Mouse (Mus musculus) forebrain, embryonic 10.5 days (tissue): ENCODE measurements around the gene Lrp1. TPM values are rescaled to one million over a fixed set of nuclear protein-coding genes. Genes with fewer than 3 reads are reported as not detected.

Experiments used
- DNase-seq: peaks from one replicate; pipeline ENCODE4 v3.0.0-alpha.2; 2017; ENCODE audit warnings: low spot score; ENCODE audit errors: extremely low spot score
- H3K27ac ChIP-seq: fragments of 300-500 bp; sonication (generic); 2 replicates; pipeline ENCODE4 v1.5.1; 2016; ENCODE audit warnings: mild to moderate bottlenecking
- H3K27me3 ChIP-seq: fragments of 300-500 bp; sonication (generic); 2 replicates; pipeline ENCODE4 v1.6.1; 2016; ENCODE audit warnings: mild to moderate bottlenecking; ENCODE audit not compliant: poor library complexity, severe bottlenecking
- H3K36me3 ChIP-seq: fragments of 300-500 bp; sonication (generic); replicated peaks from 2 replicates; pipeline ENCODE4 v1.6.1; 2016; ENCODE audit warnings: mild to moderate bottlenecking, moderate library complexity
- H3K4me1 ChIP-seq: fragments of 300-500 bp; sonication (generic); 2 replicates; pipeline ENCODE4 v1.6.1; 2016
- H3K4me3 ChIP-seq: fragments of 300-500 bp; sonication (generic); 2 replicates; pipeline ENCODE4 v1.5.1; 2016; ENCODE audit warnings: mild to moderate bottlenecking, moderate library complexity
- H3K9me3 ChIP-seq: fragments of 300-500 bp; sonication (generic); 2 replicates; pipeline ENCODE4 v1.6.1; 2016; ENCODE audit warnings: mild to moderate bottlenecking, moderate library complexity
- WGBS: fragments of 180-500 bp; shearing (Covaris S2); methylation state at CpG from one replicate; pipeline ENCODE4 v1.1.7; 2016; 5-methylcytosine and 5-hydroxymethylcytosine counted together
- polyA plus RNA-seq: library from polyadenylated mRNA; unstranded; fragments of >200 nt; fragmentation: Nextera tagmentation; extraction: Ambion mirVana; gene quantifications from 2 replicates; pipeline ENCODE4 v1.2.1, GENCODE M21; 2016

The Lrp1 gene
- polyA plus RNA-seq, 1 experiment from 2014 or later, result 67.4 TPM

DNA sequence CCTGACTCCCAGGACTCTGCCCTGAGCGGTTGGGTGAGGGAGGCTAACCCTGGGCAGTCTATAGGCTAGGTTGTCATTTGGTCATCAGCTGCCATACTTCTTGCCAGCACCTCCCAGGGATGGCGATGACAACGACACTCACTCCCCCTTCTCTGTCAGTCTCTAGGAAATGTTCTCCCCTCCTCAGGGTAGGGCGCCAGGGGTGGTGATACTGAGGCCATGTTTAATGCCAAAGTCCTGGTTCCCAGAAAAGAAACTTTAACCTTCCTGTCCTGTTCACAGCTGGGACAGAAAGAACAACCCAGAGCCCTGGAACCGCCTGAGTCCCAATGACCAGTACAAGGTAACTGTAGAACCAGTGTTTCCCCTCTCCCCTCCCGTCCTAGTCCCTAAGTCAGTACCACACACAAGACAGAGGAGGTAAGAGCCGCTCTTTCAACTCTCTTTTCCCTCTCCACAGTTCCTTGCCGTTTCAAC is 104.9 kb downstream of the Lrp1 start:
- peak overlapping the region; percentile 78 for H3K27ac ChIP-seq
- peaks cover 100% of the 10 kb centered on the region for H3K27me3 ChIP-seq
- H3K36me3 ChIP-seq, result peaks cover 41% of the 10 kb centered on the region
- DNase-seq, result no peak
- peaks cover 83% of the 10 kb centered on the region for H3K4me1 ChIP-seq
- peak overlapping the region; percentile 40 for H3K4me3 ChIP-seq
- WGBS, result 10% methylated on average over 8 of the region's 8 CpGs
- H3K9me3 ChIP-seq, result peaks cover 11% of the 10 kb centered on the region; the same call in 1 of the 2 replicates

DNA sequence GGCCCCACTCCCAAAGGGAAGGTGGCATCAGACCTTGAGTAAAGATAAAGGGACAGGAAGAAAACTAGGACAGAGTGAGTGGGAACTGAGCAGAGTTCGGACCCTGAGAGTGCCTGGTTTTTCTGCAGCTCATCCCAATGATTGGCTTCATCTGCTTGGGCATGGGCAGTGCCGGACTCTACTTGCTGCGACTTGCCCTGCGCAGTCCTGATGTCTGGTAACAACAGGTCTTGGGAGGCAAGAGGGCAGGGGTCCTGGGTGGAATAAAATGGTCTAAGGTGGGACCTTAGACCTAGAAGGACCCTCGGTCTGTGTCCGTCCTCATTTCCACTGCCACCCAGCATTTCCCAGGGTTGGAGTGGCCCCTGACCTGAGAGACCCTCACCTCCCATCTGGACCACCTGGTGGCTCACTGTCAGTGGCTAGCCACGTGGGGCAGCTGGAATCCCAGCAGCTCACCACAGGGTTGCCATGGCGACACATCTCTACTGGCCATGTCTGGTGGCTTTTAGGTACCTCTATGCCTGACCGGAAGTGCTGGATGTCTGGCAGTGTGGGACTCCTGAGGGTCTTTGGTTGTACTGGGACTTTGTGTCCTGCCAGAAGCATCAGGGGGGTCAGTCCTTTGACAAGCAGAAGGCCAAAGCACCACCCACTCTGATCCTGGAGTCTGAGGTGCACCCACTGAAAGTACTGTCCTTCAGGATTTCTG is 105.5 kb downstream of the Lrp1 start:
- Histone ChIP-seq H3K4me1 (peaks cover 83% of the 10 kb centered on the region), H3K27ac (peak overlapping the region; percentile 83), H3K36me3 (peaks cover 36% of the 10 kb centered on the region), H3K4me3 (peak overlapping the region; percentile 40), H3K9me3 (peaks cover 11% of the 10 kb centered on the region; the same call in 1 of the 2 replicates), H3K27me3 (peaks cover 100% of the 10 kb centered on the region)
- DNase-seq, result no peak
- WGBS, result 26% methylated on average over 9 of the region's 9 CpGs

DNA sequence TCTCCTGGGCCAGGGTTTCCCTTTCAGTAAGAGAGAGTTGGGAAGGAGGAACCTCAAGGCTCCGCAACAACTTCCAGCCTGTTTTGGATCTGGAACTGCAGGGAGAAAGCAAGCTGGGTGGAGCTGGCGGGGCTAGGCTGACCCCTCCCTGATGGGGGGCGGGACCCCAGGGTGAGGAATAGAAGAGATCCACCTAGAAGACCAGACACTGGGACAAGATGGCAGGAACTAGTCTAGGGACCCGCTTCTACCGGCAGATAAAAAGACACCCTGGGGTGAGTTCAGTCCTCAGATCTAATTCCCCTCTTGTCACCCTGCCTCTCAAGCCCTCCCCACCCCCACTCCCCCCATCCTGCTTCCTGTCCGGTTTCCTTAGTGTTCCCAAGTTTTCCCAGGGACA is 106.2 kb downstream of the Lrp1 start, which contains the start of gene Ndufa4l2:
Gene Ndufa4l2, plus strand, starts transcription at position 204 of the 400 bp plus-strand sequence.
- H3K27ac ChIP-seq, result peak within 1 kb of the TSS; percentile 83
- DNase-seq, result peak; percentile 15
- 3% methylated on average over 6 of the region's 6 CpGs for WGBS
- peak within 1 kb of the TSS; percentile 56 for H3K4me3 ChIP-seq
- peaks cover 29% of the 10 kb centered on the region for H3K36me3 ChIP-seq
- H3K4me1 ChIP-seq, result peaks cover 83% of the 10 kb centered on the region
- H3K9me3 ChIP-seq, result peaks cover 9% of the 10 kb centered on the region; the same call in 1 of the 2 replicates
- peaks cover 100% of the 10 kb centered on the region for H3K27me3 ChIP-seq

DNA sequence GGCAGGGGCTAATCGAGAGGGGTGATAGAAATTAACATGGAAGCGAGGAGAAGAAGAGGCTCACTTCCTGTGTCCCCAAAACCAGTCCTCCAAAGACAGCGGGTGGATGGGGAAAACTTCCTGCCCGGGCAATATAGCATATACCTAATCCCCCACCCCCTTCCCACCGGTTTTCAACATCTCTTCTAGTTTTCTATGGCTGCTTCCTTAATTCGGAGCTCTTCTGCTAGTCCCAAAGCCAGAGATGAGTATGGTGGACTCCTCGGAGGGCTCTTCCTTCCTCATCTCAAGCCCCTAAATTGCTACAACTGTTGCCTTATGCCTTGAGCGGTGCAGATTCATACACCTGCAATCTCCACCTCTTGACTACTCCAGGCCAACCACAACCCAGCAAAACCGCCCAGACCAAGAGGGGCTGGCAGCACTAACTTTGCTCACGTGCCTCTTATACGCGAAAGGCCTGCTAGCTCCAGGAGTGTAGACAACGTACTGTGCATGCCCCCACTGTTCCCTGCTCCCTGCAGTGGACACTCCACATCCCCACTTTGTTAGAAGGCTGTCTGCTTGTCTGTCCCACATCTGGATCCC is 106.7 kb downstream of the Lrp1 start:
- Histone ChIP-seq H3K9me3 (peaks cover 4% of the 10 kb centered on the region; the same call in 1 of the 2 replicates), H3K36me3 (peaks cover 24% of the 10 kb centered on the region), H3K27me3 (peaks cover 100% of the 10 kb centered on the region), H3K27ac (peak overlapping the region; percentile 83), H3K4me1 (peaks cover 89% of the 10 kb centered on the region), H3K4me3 (peak overlapping the region; percentile 56)
- peak; percentile 21 for DNase-seq
- WGBS, result 7% methylated on average over 13 of the region's 13 CpGs

DNA sequence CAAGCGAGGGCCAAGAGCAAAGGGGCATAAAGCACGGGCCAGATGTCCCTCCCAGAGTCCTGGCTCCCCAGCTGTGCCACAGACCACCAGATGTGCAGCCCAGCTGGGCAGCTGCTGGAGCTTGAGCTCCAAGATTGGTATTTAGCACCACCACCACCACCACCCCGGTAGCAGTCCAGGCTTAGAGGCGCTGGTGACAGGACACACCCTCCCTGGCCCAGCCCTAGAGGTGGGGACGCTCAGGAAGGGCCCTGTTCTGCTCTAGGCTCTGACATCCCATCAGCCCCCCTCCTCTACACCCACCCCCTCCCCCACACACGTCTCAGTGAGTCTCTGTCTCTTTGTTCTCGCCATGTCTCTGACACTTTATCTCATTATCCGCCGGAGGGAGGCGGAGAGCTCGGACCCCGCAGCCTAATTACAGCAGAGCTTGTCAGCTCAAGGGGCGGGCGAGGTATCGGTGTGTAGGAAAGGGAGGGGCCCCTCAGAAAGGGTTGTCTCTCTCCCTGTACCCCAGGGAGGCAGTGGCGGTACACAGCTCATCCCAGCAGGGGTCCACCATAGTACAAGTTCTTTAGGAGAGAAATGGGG is 107.4 kb downstream of the Lrp1 start:
- H3K36me3 ChIP-seq, result peaks cover 17% of the 10 kb centered on the region
- under 1% methylated on average over 16 of the region's 16 CpGs for WGBS
- DNase-seq, result peak; percentile 65
- H3K9me3 ChIP-seq, result no peaks in the 10 kb centered on the region; the same call in 1 of the 2 replicates
- H3K4me1 ChIP-seq, result peaks cover 95% of the 10 kb centered on the region
- H3K27ac ChIP-seq, result peak overlapping the region; percentile 83
- H3K4me3 ChIP-seq, result peak overlapping the region; percentile 56
- peaks cover 100% of the 10 kb centered on the region for H3K27me3 ChIP-seq

DNA sequence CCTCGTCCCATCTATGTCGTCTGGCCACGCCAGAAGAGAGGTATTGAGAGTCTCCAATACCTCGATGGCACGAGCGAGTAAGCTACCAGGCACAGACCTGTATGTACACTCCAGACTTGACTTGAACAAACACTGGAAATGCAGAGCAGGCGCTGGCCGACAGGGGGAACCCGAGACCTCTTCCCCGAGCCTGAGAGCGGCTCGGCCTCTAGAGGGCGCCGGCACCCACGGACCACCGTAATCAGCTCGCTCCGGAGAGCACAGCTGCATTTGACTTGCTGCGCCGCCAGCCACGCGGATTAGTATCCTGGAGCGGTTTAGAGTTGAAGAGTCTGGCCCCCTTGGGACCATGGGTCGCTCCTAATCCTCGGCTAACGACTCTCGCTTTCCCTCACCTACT is 108.1 kb downstream of the Lrp1 start:
- Histone ChIP-seq H3K27ac (peak overlapping the region; percentile 83), H3K9me3 (no peaks in the 10 kb centered on the region), H3K36me3 (peaks cover 10% of the 10 kb centered on the region), H3K4me3 (peak overlapping the region; percentile 56), H3K27me3 (peaks cover 100% of the 10 kb centered on the region), H3K4me1 (peaks cover 100% of the 10 kb centered on the region)
- peak; percentile 95 for DNase-seq
- WGBS, result under 1% methylated on average over 27 of the region's 27 CpGs

DNA sequence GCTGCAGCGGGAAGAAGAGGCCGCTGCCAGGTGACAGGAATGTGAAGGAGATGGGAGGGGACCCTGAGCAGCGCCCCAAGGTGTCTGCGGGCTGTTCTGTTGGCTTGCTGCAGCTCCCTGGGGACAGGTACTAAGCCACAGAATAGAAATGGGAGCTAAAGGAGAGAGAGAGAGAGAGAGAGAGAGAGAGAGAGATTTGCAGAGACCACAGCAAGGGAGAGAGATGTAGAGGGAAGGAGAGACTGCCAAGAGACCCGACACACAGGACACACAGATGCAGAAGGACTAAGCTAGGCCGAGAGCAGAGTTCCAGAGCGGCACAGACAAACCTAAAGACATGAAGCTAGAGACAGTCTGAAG is 108.7 kb downstream of the Lrp1 start:
- H3K36me3 ChIP-seq, result peaks cover 4% of the 10 kb centered on the region
- 3% methylated on average over 7 of the region's 7 CpGs for WGBS
- peaks cover 100% of the 10 kb centered on the region for H3K27me3 ChIP-seq
- H3K27ac ChIP-seq, result peak overlapping the region; percentile 83
- peak overlapping the region; percentile 56 for H3K4me3 ChIP-seq
- H3K9me3 ChIP-seq, result no peaks in the 10 kb centered on the region
- peaks cover 98% of the 10 kb centered on the region for H3K4me1 ChIP-seq
- DNase-seq, result no peak

DNA sequence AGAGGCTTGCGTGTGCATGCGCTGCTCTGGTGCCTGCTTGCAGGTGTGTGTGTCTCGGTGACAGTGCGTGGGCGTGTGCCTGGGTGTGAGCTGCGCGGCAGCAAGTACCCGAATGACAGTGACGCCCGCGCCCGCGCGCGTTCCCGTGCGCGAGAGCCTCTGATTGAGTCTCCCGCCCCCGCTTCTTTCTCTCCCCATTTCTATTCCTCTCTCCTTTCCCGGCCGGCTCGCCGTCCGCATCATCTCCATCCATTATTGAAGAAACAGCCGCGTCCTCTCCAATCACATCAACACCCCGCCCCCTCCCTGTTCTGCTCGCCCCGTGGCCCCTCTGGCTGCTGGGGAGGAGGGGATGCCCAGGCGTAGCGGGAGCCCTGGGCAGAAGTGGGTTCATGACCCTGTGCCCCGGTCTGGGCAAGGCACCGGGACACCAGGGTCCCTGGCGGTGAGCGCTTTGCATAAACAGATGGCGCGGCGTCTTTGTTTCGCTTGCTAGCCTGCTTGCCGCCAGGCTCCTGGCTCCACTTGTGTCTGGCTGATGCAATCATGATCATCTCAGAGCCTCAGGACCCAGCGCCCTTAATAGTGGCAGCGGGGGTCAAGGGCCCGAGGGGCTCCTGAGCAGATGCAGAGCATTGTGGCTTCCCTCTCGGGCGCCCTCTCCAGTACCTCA is 109.2 kb downstream of the Lrp1 start:
- peak; percentile 66 for DNase-seq
- H3K27ac ChIP-seq, result peak overlapping the region; percentile 83
- H3K27me3 ChIP-seq, result peaks cover 100% of the 10 kb centered on the region
- no peaks in the 10 kb centered on the region; the same call in 1 of the 2 replicates for H3K36me3 ChIP-seq
- H3K9me3 ChIP-seq, result no peaks in the 10 kb centered on the region
- peak overlapping the region; percentile 56 for H3K4me3 ChIP-seq
- peaks cover 93% of the 10 kb centered on the region for H3K4me1 ChIP-seq
- WGBS, result under 1% methylated on average over 46 of the region's 46 CpGs

DNA sequence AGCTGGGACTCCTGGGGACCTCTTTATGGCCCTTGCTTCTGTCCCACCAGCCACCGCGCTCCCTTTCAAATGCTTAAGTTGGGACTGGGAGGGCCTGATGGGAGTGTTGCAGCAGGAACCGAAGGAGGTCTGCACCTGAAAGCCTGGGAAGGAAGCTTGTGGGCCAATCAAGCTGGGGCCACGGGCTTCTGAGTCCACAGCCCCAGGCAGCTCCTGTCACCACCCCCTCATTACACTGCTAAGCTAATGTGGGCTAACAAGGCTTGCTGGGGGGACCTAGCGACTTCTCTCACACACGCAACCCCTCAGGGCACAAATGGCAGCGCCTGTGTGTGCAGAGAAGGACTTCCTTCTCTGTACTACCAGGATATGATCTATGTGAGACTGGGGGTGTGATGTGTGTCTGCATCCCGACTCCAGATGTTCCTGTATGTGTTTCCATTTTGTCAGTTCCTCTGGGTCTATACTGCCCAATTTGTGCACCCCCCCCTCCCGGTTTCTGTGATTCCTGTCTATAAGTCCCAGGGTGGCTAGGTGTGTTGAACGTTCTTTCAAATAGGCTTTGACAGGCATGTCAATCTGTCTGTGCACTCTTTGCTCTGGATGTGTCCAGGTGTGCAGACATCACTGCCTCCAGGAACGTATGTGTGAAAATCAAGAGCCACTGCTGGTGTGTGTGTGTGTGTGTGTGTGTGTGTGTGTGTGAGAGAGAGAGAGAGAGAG is 109.9 kb downstream of the Lrp1 start:
- no peaks in the 10 kb centered on the region for H3K36me3 ChIP-seq
- H3K4me3 ChIP-seq, result peak overlapping the region; percentile 56
- peaks cover 100% of the 10 kb centered on the region for H3K27me3 ChIP-seq
- H3K27ac ChIP-seq, result peak overlapping the region; percentile 83
- peak; percentile 42 for DNase-seq
- H3K9me3 ChIP-seq, result no peaks in the 10 kb centered on the region
- peaks cover 86% of the 10 kb centered on the region for H3K4me1 ChIP-seq
- 5% methylated on average over 11 of the region's 11 CpGs for WGBS

DNA sequence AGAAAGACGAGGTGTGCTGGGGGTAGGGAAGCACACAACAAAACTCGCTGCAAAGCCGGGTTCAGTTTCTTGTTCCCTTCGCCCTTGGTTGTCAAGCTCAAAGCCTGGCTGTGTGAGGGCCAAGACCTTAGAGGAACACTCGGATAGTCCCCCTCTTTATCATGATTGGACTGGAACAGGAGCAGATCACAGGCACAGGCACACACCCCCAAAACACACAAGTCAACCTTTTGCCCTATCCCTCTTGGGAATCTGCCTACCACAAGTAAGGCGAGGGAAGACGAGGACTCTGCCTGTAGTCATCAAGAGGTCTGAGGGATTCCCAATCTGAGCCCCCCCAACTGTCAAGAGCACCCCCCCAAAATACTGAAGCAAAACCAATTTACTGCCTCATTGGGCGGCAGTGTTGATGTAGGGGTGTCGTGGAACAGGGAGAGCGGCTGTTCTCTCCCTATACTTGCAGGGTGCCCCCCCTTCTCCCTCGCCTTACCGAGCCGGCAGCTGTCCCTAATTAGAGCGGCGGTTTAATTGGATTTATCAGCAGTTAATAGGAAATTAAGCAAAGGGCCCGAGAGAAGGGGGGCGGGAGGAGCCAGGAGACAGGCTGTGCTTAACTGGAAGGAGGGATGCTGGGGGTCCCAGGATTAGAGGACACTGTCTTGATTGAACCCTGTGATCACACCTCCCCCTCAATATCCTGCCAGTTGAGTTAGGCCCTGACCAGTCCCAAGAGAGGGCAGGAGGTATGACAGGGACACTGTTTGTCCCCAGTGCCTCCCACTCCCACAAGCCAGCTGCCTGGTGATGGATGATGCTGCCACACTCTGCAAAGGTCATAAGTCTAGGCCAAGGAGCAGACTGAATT is 110.9 kb downstream of the Lrp1 start:
- peak; percentile 36 for DNase-seq
- Histone ChIP-seq H3K4me3 (peak overlapping the region; percentile 56), H3K27me3 (peaks cover 99% of the 10 kb centered on the region), H3K27ac (peak overlapping the region; percentile 83), H3K9me3 (no peaks in the 10 kb centered on the region), H3K36me3 (no peaks in the 10 kb centered on the region), H3K4me1 (peaks cover 76% of the 10 kb centered on the region)
- WGBS, result 2% methylated on average over 17 of the region's 17 CpGs

DNA sequence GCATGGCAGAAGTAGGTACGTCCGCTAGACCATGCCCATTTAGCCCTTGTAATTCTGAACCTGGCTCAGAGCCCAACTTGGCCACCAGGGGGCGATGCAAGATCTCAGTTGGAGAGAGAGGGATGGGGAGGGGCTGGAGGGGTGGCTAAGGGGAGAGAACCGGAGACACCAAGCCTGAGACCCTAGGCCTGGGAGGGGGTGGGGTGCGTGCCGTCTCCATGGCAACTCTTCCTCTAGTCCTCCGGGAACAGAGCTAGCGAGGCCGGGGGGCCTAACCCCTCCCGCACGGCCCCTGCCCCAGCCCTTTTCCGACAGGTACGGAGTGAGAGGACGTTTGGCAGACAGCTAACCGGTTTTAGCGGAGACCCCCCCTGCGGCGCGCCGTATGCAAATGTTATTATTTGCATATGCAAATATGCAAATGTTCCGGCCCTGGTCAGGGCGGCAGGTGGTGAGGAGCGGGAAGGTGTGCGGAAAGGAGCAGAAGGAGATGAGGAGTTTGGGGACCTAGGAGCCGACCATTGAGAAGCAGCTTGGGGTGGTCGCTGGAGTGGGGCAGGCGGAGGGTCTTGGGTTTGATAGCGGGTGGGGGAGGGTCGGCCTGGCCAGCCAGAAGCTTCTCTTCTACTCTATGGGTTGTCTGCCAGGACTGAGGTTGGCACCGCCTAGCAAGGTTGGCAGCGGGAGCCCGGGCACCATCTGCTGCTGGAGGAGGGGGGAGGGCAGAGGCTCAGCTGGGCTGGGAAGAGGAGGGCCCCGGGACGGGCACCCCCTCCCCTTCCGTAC is 111.7 kb downstream of the Lrp1 start:
- under 1% methylated on average over 35 of the region's 35 CpGs for WGBS
- peaks cover 68% of the 10 kb centered on the region for H3K4me1 ChIP-seq
- peak overlapping the region; percentile 56 for H3K4me3 ChIP-seq
- peak overlapping the region; percentile 83 for H3K27ac ChIP-seq
- H3K27me3 ChIP-seq, result peaks cover 91% of the 10 kb centered on the region
- peak; percentile 95 for DNase-seq
- H3K36me3 ChIP-seq, result no peaks in the 10 kb centered on the region
- H3K9me3 ChIP-seq, result no peaks in the 10 kb centered on the region
